Mouse (Mus musculus): ENCODE measurements at regions not wholly inside any gene's neighbourhood (a gene's known extent, or its start where the extent isn't known, plus 50 kb on each side); places are given as distances from the start of the nearest gene placed in this dataset.
A peak's percentile ranks its signal among the peaks of the same experiment; 100 is the strongest.

DNA sequence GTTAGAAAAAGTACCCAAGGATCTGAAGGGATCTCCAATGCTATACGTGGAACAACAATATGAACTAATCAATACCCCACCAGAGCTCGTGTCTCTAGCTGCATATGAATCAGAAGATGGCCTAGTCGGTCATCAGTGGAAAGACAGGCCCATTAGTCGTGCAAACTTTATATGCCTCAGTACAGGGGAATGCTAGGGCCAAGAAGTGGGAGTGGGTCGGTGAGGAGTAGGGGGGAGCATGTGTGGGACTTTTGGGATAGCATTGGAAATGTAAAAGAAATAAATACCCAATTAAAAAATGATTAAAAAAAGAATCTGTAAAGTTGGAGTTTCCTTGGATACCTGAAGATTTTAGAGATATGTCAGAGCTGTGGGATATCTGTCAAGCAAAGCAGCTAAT lies 128.5 kb downstream of the Btbd35f27 start:
- DNase-seq (ENCODE audit: low spot score in 2 of 2): peak in 1 of 2 experiments; percentile 71

DNA sequence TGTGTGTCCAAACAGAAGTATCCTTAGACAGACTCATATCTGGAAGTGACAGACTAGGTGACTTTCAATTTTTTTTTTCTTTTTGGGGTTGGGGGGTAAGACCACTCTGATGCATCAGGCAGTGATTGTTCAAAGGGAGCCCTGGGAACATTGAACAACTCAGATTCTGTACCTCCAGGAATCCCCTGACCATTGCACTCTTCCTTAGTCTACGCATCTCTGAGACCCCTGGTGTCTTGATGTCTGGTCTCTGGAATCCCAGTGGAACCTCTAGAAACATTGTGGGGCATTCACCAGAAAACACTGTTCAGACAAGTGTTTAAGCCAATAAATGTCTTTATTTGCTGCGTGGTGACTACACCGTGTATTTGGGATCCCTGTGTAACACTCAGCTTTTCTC lies 129.4 kb downstream of the Btbd35f27 start:
- peak in 1 of 2 experiments; percentile 63 for DNase-seq (ENCODE audit: low spot score in 2 of 2)

Measured in spleen, postnatal 4 days (tissue).